Mouse (Mus musculus) cerebellum, adult 2 months (tissue): ENCODE measurements around the gene Nudt17.

Experiments used
- CTCF ChIP-seq: fragments of 200-500 bp; IDR thresholded peaks from 2 replicates; pipeline ENCODE4 v1.5.1; 2011; ENCODE audit warnings: low read depth, mild to moderate bottlenecking, control low read depth, low read length, moderate library complexity, borderline replicate concordance; ENCODE audit not compliant: insufficient read depth
- POLR2A ChIP-seq: fragments of 200-500 bp; IDR thresholded peaks from 2 replicates; pipeline ENCODE4 v1.6.1; 2011; ENCODE audit warnings: low read length, control low read depth, borderline replicate concordance; ENCODE audit not compliant: insufficient read depth

DNA sequence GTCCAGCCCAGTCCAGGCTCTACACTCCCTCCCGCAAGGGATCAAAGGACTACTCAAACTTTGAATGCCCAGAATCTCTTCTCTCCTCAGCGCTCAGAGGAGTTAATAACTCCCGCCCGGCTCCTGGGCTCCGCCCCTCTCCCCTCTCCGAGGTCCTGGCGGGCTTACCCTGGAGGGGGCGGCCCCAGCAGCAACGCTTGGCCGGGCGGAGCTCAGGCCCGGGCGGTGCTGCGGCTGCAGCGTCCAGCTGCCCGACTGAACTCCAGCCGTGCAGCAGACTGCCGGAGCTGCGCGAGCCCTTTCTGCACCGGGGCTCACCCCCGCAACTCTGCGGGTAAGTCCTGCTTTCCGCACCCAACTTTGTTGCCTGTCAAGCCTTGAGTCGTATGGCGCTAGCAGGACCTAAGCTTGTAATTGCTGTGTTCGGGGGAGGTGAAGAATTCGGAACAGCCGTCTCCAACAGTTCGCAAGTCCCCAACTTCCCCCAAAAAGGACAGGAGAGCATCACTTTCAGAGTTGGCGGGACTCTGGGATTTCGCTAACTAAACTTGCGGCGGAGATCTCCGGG is 12.1 kb downstream of the Nudt17 start, which contains the start of gene Pias3:
- TF ChIP-seq CTCF (no peak), POLR2A (0 out of 2 replicates have a peak, but pooled peaks have one; percentile 14)
